Mouse (Mus musculus) embryonic facial prominence, embryonic 11.5 days (tissue): Measurements from ENCODE around the gene Plaur. TPM values are rescaled to one million over a fixed set of nuclear protein-coding genes. Genes with fewer than 3 reads are reported as not detected.

Experiments used
- ATAC-seq: fragments of 200-750 bp; cut with Nextera tagmentation; replicated peaks from 2 replicates; pipeline ENCODE4 v1.8.0; 2017; ENCODE audit warnings: low read depth; ENCODE audit not compliant: insufficient number of reproducible peaks, low FRiP score, low TSS enrichment
- DNase-seq: peaks from one replicate; pipeline ENCODE4 v3.0.0-alpha.2; 2015; ENCODE audit warnings: low spot score
- H3K27ac ChIP-seq: fragments of 300-500 bp; sonication (generic); replicated peaks from 2 replicates; pipeline ENCODE4 v1.5.1; 2014; ENCODE audit warnings: mild to moderate bottlenecking, low read depth, low read length, control low read depth
- H3K27me3 ChIP-seq: fragments of 300-500 bp; sonication (generic); 2 replicates; pipeline ENCODE4 v1.6.1; 2014; ENCODE audit warnings: mild to moderate bottlenecking, low read length, moderate library complexity, mixed read lengths; ENCODE audit not compliant: control insufficient read depth, insufficient read depth
- H3K36me3 ChIP-seq: fragments of 300-500 bp; sonication (generic); replicated peaks from 2 replicates; pipeline ENCODE4 v1.6.1; 2014; ENCODE audit warnings: low read depth, mild to moderate bottlenecking, low read length, moderate library complexity, mixed read lengths; ENCODE audit not compliant: control insufficient read depth, insufficient read depth
- H3K4me1 ChIP-seq: fragments of 300-500 bp; sonication (generic); 2 replicates; pipeline ENCODE4 v1.6.1; 2014; ENCODE audit warnings: low read length, mixed read lengths; ENCODE audit not compliant: control insufficient read depth, insufficient read depth
- H3K4me2 ChIP-seq: fragments of 300-500 bp; sonication (generic); 2 replicates; pipeline ENCODE4 v1.6.1; 2014; ENCODE audit warnings: low read depth, mild to moderate bottlenecking, control low read depth, low read length, moderate library complexity
- H3K4me3 ChIP-seq: fragments of 300-500 bp; sonication (generic); 2 replicates; pipeline ENCODE4 v1.5.1; 2014; ENCODE audit warnings: low read depth, low read length, control low read depth
- H3K9ac ChIP-seq: fragments of 300-500 bp; sonication (generic); replicated peaks from 2 replicates; pipeline ENCODE4 v1.6.1; 2014; ENCODE audit warnings: mild to moderate bottlenecking, control low read depth, low read length
- H3K9me3 ChIP-seq: fragments of 300-500 bp; sonication (generic); replicated peaks from 2 replicates; pipeline ENCODE4 v1.6.1; 2016; ENCODE audit warnings: mild to moderate bottlenecking, low read length, inconsistent platforms, mixed read lengths; ENCODE audit not compliant: control insufficient read depth
- WGBS: fragments of 180-500 bp; shearing (Covaris S2); extraction: QIAGEN DNeasy Blood & Tissue Kit; methylation state at CpG from one replicate; pipeline ENCODE4 v1.1.7; 2014; 5-methylcytosine and 5-hydroxymethylcytosine counted together
- polyA plus RNA-seq: library from polyadenylated mRNA; unstranded; fragments of >200 nt; fragmentation: Nextera tagmentation; extraction: Ambion mirVana; gene quantifications from 2 replicates; pipeline ENCODE4 v1.2.1, GENCODE M21; 2014

The Plaur gene
- polyA plus RNA-seq = 1.1 and 2.1 TPM in 2 replicates

- Histone ChIP-seq H3K4me1 (no peaks in the 10 kb centered on the region), H3K36me3 (no peaks in the 10 kb centered on the region), H3K4me3 (no peak within 1 kb of the TSS), H3K9ac (no peak within 1 kb of the TSS), H3K27ac (no peak within 1 kb of the TSS), H3K9me3 (no peaks in the 10 kb centered on the region), H3K4me2 (peak within 1 kb of the TSS; percentile 16; the same call in 1 of the 2 replicates), H3K27me3 (no peaks in the 10 kb centered on the region; the same call in 1 of the 2 replicates)
- ATAC-seq (no peak; the same call in 1 of the 2 replicates), DNase-seq (peak; percentile 32)
- 13% methylated on average over 27 of the region's 27 CpGs for WGBS
These were observed at the start of gene Plaur for GRCm38 (mm10) chr7:24462388-24463319. Gene Plaur (plus strand): TSS chr7:24462484.

GRCm38 (mm10) chr7:24413630-24414029 is 48.7 kb upstream of the Plaur start:
- 78% methylated on average over 3 of the region's 3 CpGs for WGBS
- Histone ChIP-seq H3K4me3 (no peak overlapping the region), H3K27me3 (no peaks in the 10 kb centered on the region), H3K9me3 (no peaks in the 10 kb centered on the region), H3K36me3 (no peaks in the 10 kb centered on the region), H3K27ac (no peak overlapping the region), H3K4me2 (no peak overlapping the region), H3K9ac (no peak overlapping the region), H3K4me1 (no peaks in the 10 kb centered on the region)
- DNase-seq (no peak), ATAC-seq (no peak)

GRCm38 (mm10) chr7:24415261-24415660 is 47.0 kb upstream of the Plaur start:
- Histone ChIP-seq H3K4me3 (no peak overlapping the region), H3K36me3 (no peaks in the 10 kb centered on the region), H3K9ac (no peak overlapping the region), H3K9me3 (no peaks in the 10 kb centered on the region), H3K4me2 (no peak overlapping the region), H3K4me1 (no peaks in the 10 kb centered on the region), H3K27ac (no peak overlapping the region), H3K27me3 (no peaks in the 10 kb centered on the region)
- WGBS = 80% methylated on average over 7 of the region's 7 CpGs
- DNase-seq (no peak), ATAC-seq (no peak)

- ATAC-seq (no peak), DNase-seq (no peak)
- Histone ChIP-seq H3K9me3 (no peaks in the 10 kb centered on the region), H3K27ac (no peak overlapping the region), H3K4me2 (no peak overlapping the region), H3K4me1 (no peaks in the 10 kb centered on the region), H3K27me3 (no peaks in the 10 kb centered on the region), H3K9ac (no peak overlapping the region), H3K4me3 (no peak overlapping the region), H3K36me3 (no peaks in the 10 kb centered on the region; the same call in 1 of the 2 replicates)
- 79% methylated on average over 8 of the region's 8 CpGs for WGBS
These were observed 42.7 kb upstream of the Plaur start for GRCm38 (mm10) chr7:24419579-24419978.

- Histone ChIP-seq H3K27me3 (no peaks in the 10 kb centered on the region), H3K27ac (no peak overlapping the region), H3K9me3 (no peaks in the 10 kb centered on the region), H3K4me3 (no peak overlapping the region), H3K4me2 (no peak overlapping the region), H3K36me3 (no peaks in the 10 kb centered on the region; the same call in 1 of the 2 replicates), H3K4me1 (no peaks in the 10 kb centered on the region), H3K9ac (no peak overlapping the region)
- ATAC-seq (no peak), DNase-seq (no peak)
- WGBS = 77% methylated on average over 7 of the region's 7 CpGs
These were observed 40.6 kb upstream of the Plaur start for GRCm38 (mm10) chr7:24421648-24422047.

- Histone ChIP-seq H3K9ac (no peak overlapping the region), H3K4me1 (no peaks in the 10 kb centered on the region), H3K4me2 (no peak overlapping the region), H3K9me3 (no peaks in the 10 kb centered on the region), H3K27ac (no peak overlapping the region), H3K36me3 (no peaks in the 10 kb centered on the region; the same call in 1 of the 2 replicates), H3K4me3 (no peak overlapping the region), H3K27me3 (no peaks in the 10 kb centered on the region)
- WGBS = 84% methylated on average over 8 of the region's 8 CpGs
- no peak for ATAC-seq
- no peak for DNase-seq
These were observed 40.0 kb upstream of the Plaur start for GRCm38 (mm10) chr7:24422251-24422650.

- H3K4me1 ChIP-seq = no peaks in the 10 kb centered on the region
These were observed 39.0 kb upstream of the Plaur start for GRCm38 (mm10) chr7:24423107-24423763.

More at GRCm38 (mm10) chr7:24423107-24423763, 39.0 kb upstream of the Plaur start:
- Histone ChIP-seq H3K27ac (no peak overlapping the region), H3K9ac (no peak overlapping the region), H3K36me3 (no peaks in the 10 kb centered on the region; the same call in 1 of the 2 replicates), H3K4me3 (no peak overlapping the region), H3K27me3 (no peaks in the 10 kb centered on the region), H3K4me2 (no peak overlapping the region), H3K9me3 (no peaks in the 10 kb centered on the region)
- ATAC-seq = no peak
- 87% methylated on average over 15 of the region's 15 CpGs for WGBS
- no peak for DNase-seq
